Mouse (Mus musculus): Measurements from ENCODE around the gene Hmgcl.

Gene Hmgcl

GRCm38 (mm10) chr4:135987714-135988113, 41.5 kb downstream of the Hmgcl start:
- no peak for DNase-seq

- DNase-seq: no peak
These were observed 47.7 kb downstream of the Hmgcl start for GRCm38 (mm10) chr4:135993941-135994340.

- DNase-seq: no peak
These were observed 48.9 kb downstream of the Hmgcl start for GRCm38 (mm10) chr4:135995118-135995517.

GRCm38 (mm10) chr4:136004107-136004675, 57.9 kb downstream of the Hmgcl start:
- DNase-seq: no peak

GRCm38 (mm10) chr4:136004921-136005320, 58.7 kb downstream of the Hmgcl start:
- DNase-seq: no peak

GRCm38 (mm10) chr4:136006821-136007220, 60.6 kb downstream of the Hmgcl start:
- DNase-seq: no peak

- no peak for DNase-seq
These were observed 62.7 kb downstream of the Hmgcl start for GRCm38 (mm10) chr4:136008782-136009447.

GRCm38 (mm10) chr4:136010586-136010985, 64.3 kb downstream of the Hmgcl start:
- DNase-seq: no peak
